Mouse (Mus musculus) c-Kit-positive CD71-negative TER-119-negative erythroid progenitor cells, embryonic 14.5 days (primary cell): Measurements from ENCODE around the gene Gm20906.
"Not testable (repeated sequence)": the region's sequence is repeated elsewhere in the genome, so short reads cannot be mapped to it uniquely, and the experiment has no call there.

ENCODE experiments used
- DNase-seq: peaks from one replicate; pipeline ENCODE4 v3.0.0-alpha.2; 2013; ENCODE audit warnings: low read depth

Gm20906 gene

GRCm38 (mm10) chrY:87550666-87551065 lies at the start of gene Gm20906:
Gene Gm20906 (plus strand): TSS chrY:87550966.
- not testable (repeated sequence) for DNase-seq
